Mouse (Mus musculus): ENCODE measurements around the gene Zfp626. TPM values are rescaled to one million over a fixed set of nuclear protein-coding genes. Genes with fewer than 3 reads are reported as not detected.
A peak's percentile ranks its signal among the peaks of the same experiment; 100 is the strongest.
"Not testable (repeated sequence)": the region's sequence is repeated elsewhere in the genome, so short reads cannot be mapped to it uniquely, and the experiment has no call there.

Zfp626 gene
- polyA plus RNA-seq (2014; fragmentation: Nextera tagmentation; extraction: Ambion mirVana): 1.8 TPM in 2 replicates

DNA sequence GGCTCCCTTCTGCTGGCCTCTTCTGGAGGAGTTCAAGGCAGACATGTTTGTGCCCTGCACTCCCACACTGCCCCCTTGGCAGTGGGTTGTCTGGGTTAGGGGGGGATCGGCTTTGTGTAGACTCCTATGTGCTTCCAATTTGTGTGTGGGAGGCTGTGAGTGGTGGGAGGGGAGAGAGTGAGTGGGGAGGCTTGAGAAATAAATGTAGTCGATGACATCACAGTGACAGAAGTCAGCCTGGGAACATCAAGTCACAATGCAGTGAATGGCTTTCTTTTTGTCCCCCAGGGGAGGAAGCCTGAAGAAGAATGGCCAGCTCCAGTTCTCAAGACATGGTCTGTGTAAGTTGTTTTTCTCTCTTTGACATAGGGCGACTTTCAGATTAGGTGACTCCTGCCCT, at the start of gene Zfp626:
TSS of gene Zfp626 (plus strand) at position 301 of the 400 bp plus-strand sequence.
- H3K4me1 ChIP-seq (replicated peaks; ENCODE audit: control insufficient read depth, insufficient read depth, low read length); H3K9ac ChIP-seq (ENCODE audit: low read length); DNase-seq (ENCODE audit: low spot score); H3K27me3 ChIP-seq (replicated peaks; ENCODE audit: control insufficient read depth, insufficient read depth, low read length); H3K4me2 ChIP-seq (ENCODE audit: low read length); H3K27ac ChIP-seq (ENCODE audit: low read depth); H3K9me3 ChIP-seq (ENCODE audit: control insufficient read depth, low read length); H3K4me3 ChIP-seq (ENCODE audit: low read depth, low read length); ATAC-seq (replicated peaks; ENCODE audit: low FRiP score, low TSS enrichment, low read depth): not testable (repeated sequence)
- WGBS: 88% methylated on average over 3 of the region's 3 CpGs
- H3K36me3 ChIP-seq (ENCODE audit: control insufficient read depth, insufficient read depth, low read length): peaks cover 23% of the 10 kb centered on the region

DNA sequence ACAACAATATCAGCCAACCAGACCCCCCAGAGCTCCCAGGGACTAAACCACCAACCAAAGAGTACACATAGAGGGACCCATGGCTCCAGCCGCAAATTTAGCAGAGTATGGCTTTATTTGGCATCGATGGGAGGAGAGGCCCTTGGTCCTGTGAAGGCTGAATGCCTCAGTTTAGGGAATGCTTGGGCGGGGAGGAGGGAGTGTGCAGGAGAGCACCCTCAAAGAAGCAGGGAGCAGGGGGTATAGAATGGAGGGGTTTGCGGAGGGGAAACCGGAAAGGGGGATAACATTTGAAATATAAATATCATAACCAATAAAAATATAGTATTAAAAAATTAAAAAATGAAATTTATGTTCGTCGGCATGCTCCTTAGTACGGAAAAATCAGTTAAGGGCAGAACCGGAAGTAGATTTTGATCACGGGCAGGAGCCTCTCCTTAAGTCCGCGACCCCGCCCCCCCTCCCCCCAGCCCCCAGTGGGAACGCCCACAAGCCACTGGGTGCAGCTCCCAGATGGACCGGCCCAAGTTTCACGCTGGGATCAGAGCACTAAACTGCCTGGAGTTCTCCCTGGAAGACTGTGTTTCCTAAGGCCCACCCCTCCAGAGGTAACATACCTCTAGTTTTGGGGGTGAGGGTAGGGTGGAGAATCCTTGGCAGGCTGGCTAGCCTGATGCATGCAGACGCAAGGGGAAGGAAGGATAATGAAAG, 41.7 kb upstream of the Zfp626 start:
- H3K4me3 ChIP-seq (ENCODE audit: low read depth, low read length): peak overlapping the region; percentile 34
- no peaks in the 10 kb centered on the region for H3K36me3 ChIP-seq (ENCODE audit: control insufficient read depth, insufficient read depth, low read length)
- ATAC-seq (replicated peaks; ENCODE audit: low FRiP score, low TSS enrichment, low read depth) (peak; percentile 47; the same call in 1 of the 2 replicates), DNase-seq (ENCODE audit: low spot score) (peak; percentile 54)
- peak overlapping the region; percentile 53 for H3K4me2 ChIP-seq (ENCODE audit: low read length)
- no peak overlapping the region for H3K27ac ChIP-seq (ENCODE audit: low read depth)
- WGBS: 6% methylated on average over 16 of the region's 17 CpGs
- H3K27me3 ChIP-seq (replicated peaks; ENCODE audit: control insufficient read depth, insufficient read depth, low read length): no peaks in the 10 kb centered on the region
- 0 out of 2 replicates have a peak overlapping the region, but pooled peaks have one; percentile 34 for H3K9ac ChIP-seq (ENCODE audit: low read length)
- no peaks in the 10 kb centered on the region; the same call in 1 of the 2 replicates for H3K4me1 ChIP-seq (replicated peaks; ENCODE audit: control insufficient read depth, insufficient read depth, low read length)
- H3K9me3 ChIP-seq (ENCODE audit: control insufficient read depth, low read length): no peaks in the 10 kb centered on the region

DNA sequence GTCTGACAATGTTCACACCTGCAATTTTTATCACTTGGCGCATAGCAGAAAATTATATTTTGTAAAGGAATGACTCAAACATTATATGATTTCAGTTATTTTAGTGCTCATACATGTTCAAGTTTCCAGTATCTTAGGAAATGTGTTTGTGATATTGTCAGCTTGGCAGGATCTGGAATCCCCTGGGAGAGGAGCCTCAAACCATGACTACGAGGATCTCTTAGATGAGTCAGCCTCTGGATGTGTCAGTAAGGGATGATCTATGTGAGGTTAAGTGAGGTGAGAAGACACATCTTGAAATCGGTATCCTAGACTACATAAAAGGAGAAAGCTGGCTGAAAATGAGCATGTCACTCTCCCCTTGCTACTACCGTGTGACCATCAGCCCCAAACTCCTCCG, 17.7 kb upstream of the Zfp626 start:
- Histone ChIP-seq H3K9ac (ENCODE audit: low read length) (no peak overlapping the region), H3K27me3 (replicated peaks; ENCODE audit: control insufficient read depth, insufficient read depth, low read length) (no peaks in the 10 kb centered on the region), H3K4me1 (replicated peaks; ENCODE audit: control insufficient read depth, insufficient read depth, low read length) (no peaks in the 10 kb centered on the region), H3K4me3 (ENCODE audit: low read depth, low read length) (no peak overlapping the region), H3K27ac (ENCODE audit: low read depth) (no peak overlapping the region), H3K9me3 (ENCODE audit: control insufficient read depth, low read length) (peaks cover 7% of the 10 kb centered on the region; the same call in 1 of the 2 replicates), H3K4me2 (ENCODE audit: low read length) (no peak overlapping the region), H3K36me3 (ENCODE audit: control insufficient read depth, insufficient read depth, low read length) (no peaks in the 10 kb centered on the region)
- 84% methylated on average over 5 of the region's 5 CpGs for WGBS
- no peak for DNase-seq (ENCODE audit: low spot score)
- no peak for ATAC-seq (replicated peaks; ENCODE audit: low FRiP score, low TSS enrichment, low read depth)

GRCm38 (mm10) chr7:27793865-27794264, 13.1 kb upstream of the Zfp626 start:
- not testable (repeated sequence) for H3K9me3 ChIP-seq (ENCODE audit: control insufficient read depth, low read length); H3K4me2 ChIP-seq (ENCODE audit: low read length); H3K4me1 ChIP-seq (replicated peaks; ENCODE audit: control insufficient read depth, insufficient read depth, low read length); ATAC-seq (replicated peaks; ENCODE audit: low FRiP score, low TSS enrichment, low read depth); H3K27me3 ChIP-seq (replicated peaks; ENCODE audit: control insufficient read depth, insufficient read depth, low read length); H3K27ac ChIP-seq (ENCODE audit: low read depth); H3K4me3 ChIP-seq (ENCODE audit: low read depth, low read length); H3K36me3 ChIP-seq (ENCODE audit: control insufficient read depth, insufficient read depth, low read length); H3K9ac ChIP-seq (ENCODE audit: low read length); DNase-seq (ENCODE audit: low spot score)
- WGBS: 51% methylated on average over 2 of the region's 3 CpGs

- no peak overlapping the region for H3K27ac ChIP-seq (ENCODE audit: low read depth)
- ATAC-seq (replicated peaks; ENCODE audit: low FRiP score, low TSS enrichment, low read depth): no peak
These were observed 12.4 kb upstream of the Zfp626 start for GRCm38 (mm10) chr7:27794566-27794965.

GRCm38 (mm10) chr7:27797906-27798811, 8.8 kb upstream of the Zfp626 start:
- Histone ChIP-seq H3K9me3 (ENCODE audit: control insufficient read depth, low read length) (no peaks in the 10 kb centered on the region), H3K27me3 (replicated peaks; ENCODE audit: control insufficient read depth, insufficient read depth, low read length) (no peaks in the 10 kb centered on the region), H3K4me2 (ENCODE audit: low read length) (no peak overlapping the region), H3K9ac (ENCODE audit: low read length) (no peak overlapping the region), H3K27ac (ENCODE audit: low read depth) (no peak overlapping the region), H3K4me3 (ENCODE audit: low read depth, low read length) (no peak overlapping the region), H3K4me1 (replicated peaks; ENCODE audit: control insufficient read depth, insufficient read depth, low read length) (no peaks in the 10 kb centered on the region; the same call in 1 of the 2 replicates), H3K36me3 (ENCODE audit: control insufficient read depth, insufficient read depth, low read length) (no peaks in the 10 kb centered on the region)
- WGBS: 33% methylated on average over 8 of the region's 8 CpGs
- ATAC-seq (replicated peaks; ENCODE audit: low FRiP score, low TSS enrichment, low read depth) (peak; percentile 55; the same call in 1 of the 2 replicates), DNase-seq (ENCODE audit: low spot score) (peak; percentile 52)

More at GRCm38 (mm10) chr7:27794566-27794965, 12.4 kb upstream of the Zfp626 start:
- H3K4me2 ChIP-seq (ENCODE audit: low read length): no peak overlapping the region
- H3K9ac ChIP-seq (ENCODE audit: low read length): no peak overlapping the region
- H3K36me3 ChIP-seq (ENCODE audit: control insufficient read depth, insufficient read depth, low read length): no peaks in the 10 kb centered on the region
- H3K4me1 ChIP-seq (replicated peaks; ENCODE audit: control insufficient read depth, insufficient read depth, low read length): no peaks in the 10 kb centered on the region; the same call in 1 of the 2 replicates
- no peak overlapping the region for H3K4me3 ChIP-seq (ENCODE audit: low read depth, low read length)
- H3K9me3 ChIP-seq (ENCODE audit: control insufficient read depth, low read length): no peaks in the 10 kb centered on the region
- no peaks in the 10 kb centered on the region for H3K27me3 ChIP-seq (replicated peaks; ENCODE audit: control insufficient read depth, insufficient read depth, low read length)
- DNase-seq (ENCODE audit: low spot score): no peak

DNA sequence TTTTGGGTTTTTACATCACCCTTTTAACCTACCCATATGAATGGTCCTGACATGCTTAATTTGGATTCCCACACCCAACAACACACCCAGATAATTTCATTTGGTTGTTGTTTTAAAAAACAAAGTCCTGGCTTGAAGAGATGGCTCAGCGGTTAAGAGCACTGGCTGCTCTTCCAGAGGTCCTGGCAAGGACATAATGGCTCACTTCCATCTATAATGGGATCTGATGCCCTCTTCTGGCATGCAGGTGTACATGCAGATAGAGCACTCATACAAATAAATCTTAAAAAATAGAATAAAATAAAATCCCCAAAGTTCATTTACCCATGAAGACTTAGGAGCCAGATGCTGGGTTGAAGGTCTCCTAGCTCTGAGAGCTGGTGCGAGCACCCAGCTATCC, 5.9 kb upstream of the Zfp626 start:
- H3K4me3 ChIP-seq (ENCODE audit: low read depth, low read length): no peak overlapping the region
- H3K9ac ChIP-seq (ENCODE audit: low read length): no peak overlapping the region
- H3K27me3 ChIP-seq (replicated peaks; ENCODE audit: control insufficient read depth, insufficient read depth, low read length): no peaks in the 10 kb centered on the region
- no peak overlapping the region for H3K4me2 ChIP-seq (ENCODE audit: low read length)
- no peaks in the 10 kb centered on the region; the same call in 1 of the 2 replicates for H3K4me1 ChIP-seq (replicated peaks; ENCODE audit: control insufficient read depth, insufficient read depth, low read length)
- H3K27ac ChIP-seq (ENCODE audit: low read depth): no peak overlapping the region
- ATAC-seq (replicated peaks; ENCODE audit: low FRiP score, low TSS enrichment, low read depth) (no peak), DNase-seq (ENCODE audit: low spot score) (no peak)
- WGBS: 63% methylated on average over 2 of the region's 2 CpGs
- no peaks in the 10 kb centered on the region for H3K36me3 ChIP-seq (ENCODE audit: control insufficient read depth, insufficient read depth, low read length)
- H3K9me3 ChIP-seq (ENCODE audit: control insufficient read depth, low read length): no peaks in the 10 kb centered on the region

DNA sequence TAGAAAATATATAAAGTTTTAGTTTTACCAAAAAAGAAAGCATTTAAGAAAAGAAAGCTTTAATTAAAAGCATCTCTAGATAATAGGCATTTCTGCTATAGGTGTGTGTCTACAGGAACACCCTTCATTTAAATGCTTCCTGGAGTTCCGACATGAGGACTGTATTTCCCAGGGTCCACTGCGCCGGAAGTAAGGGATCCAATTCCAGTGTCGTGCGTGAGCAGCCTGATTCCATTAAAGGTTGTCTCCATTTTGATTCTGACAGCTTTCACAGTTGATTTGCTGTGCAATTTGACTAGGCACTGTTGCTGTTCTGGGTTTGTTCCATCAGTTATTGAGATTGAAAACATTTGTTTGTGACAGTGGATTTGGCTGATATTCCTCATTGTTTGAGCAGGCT, 4.0 kb upstream of the Zfp626 start:
- Histone ChIP-seq H3K27me3 (replicated peaks; ENCODE audit: control insufficient read depth, insufficient read depth, low read length) (no peaks in the 10 kb centered on the region), H3K4me2 (ENCODE audit: low read length) (no peak overlapping the region), H3K36me3 (ENCODE audit: control insufficient read depth, insufficient read depth, low read length) (peaks cover 3% of the 10 kb centered on the region; the same call in 1 of the 2 replicates), H3K9me3 (ENCODE audit: control insufficient read depth, low read length) (no peaks in the 10 kb centered on the region), H3K27ac (ENCODE audit: low read depth) (no peak overlapping the region), H3K4me1 (replicated peaks; ENCODE audit: control insufficient read depth, insufficient read depth, low read length) (no peaks in the 10 kb centered on the region; the same call in 1 of the 2 replicates), H3K4me3 (ENCODE audit: low read depth, low read length) (no peak overlapping the region), H3K9ac (ENCODE audit: low read length) (no peak overlapping the region)
- 69% methylated on average over 5 of the region's 5 CpGs for WGBS
- ATAC-seq (replicated peaks; ENCODE audit: low FRiP score, low TSS enrichment, low read depth): no peak
- no peak for DNase-seq (ENCODE audit: low spot score)

All from intestine, embryonic 14.5 days (tissue).